Mouse (Mus musculus): ENCODE measurements around the gene Kdm4b. TPM values are rescaled to one million over a fixed set of nuclear protein-coding genes. Genes with fewer than 3 reads are reported as not detected.

Kdm4b gene
- polyA plus RNA-seq, 1 experiment from 2014 or later = 39.1 TPM

DNA sequence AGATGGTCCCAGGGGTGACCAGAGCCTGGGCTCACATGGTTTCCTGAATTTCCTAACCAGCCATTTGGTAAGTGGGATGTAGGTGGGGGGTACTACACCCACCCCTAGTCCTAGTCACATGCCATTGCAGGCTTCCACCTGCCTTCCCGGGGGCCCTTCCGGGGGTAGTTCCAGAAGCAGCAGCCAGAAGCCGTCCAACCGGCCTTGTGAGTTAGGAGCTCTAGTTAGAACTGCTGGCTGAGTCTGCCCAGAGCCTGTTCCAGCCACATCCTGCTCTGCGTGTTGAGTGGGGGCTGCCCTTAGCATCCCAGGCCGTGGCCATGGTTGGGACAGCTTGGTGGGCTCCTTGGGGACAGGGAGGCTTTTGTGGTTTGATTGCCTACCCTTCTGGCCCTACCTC, 17.8 kb upstream of the Kdm4b start:
- Histone ChIP-seq H3K27me3 (ENCODE audit: insufficient read depth, low read length) (no peaks in the 10 kb centered on the region), H3K9me3 (ENCODE audit: low read length) (no peaks in the 10 kb centered on the region), H3K4me3 (ENCODE audit: low read length) (0 out of 2 replicates have a peak overlapping the region, but pooled peaks have one; percentile 2), H3K36me3 (ENCODE audit: insufficient read depth, low read length) (peaks cover 64% of the 10 kb centered on the region), H3K4me2 (replicated peaks; ENCODE audit: low read depth, low read length) (peak overlapping the region; percentile 5; the same call in 1 of the 2 replicates), H3K27ac (ENCODE audit: low read length) (peak overlapping the region; percentile 87), H3K9ac (replicated peaks; ENCODE audit: low read length) (peak overlapping the region; percentile 41), H3K4me1 (ENCODE audit: insufficient read depth, low read length) (peaks cover 46% of the 10 kb centered on the region)
- ATAC-seq (ENCODE audit: low FRiP score, low TSS enrichment) = peak; percentile 36
- WGBS = 44% methylated on average over 6 of the region's 6 CpGs

DNA sequence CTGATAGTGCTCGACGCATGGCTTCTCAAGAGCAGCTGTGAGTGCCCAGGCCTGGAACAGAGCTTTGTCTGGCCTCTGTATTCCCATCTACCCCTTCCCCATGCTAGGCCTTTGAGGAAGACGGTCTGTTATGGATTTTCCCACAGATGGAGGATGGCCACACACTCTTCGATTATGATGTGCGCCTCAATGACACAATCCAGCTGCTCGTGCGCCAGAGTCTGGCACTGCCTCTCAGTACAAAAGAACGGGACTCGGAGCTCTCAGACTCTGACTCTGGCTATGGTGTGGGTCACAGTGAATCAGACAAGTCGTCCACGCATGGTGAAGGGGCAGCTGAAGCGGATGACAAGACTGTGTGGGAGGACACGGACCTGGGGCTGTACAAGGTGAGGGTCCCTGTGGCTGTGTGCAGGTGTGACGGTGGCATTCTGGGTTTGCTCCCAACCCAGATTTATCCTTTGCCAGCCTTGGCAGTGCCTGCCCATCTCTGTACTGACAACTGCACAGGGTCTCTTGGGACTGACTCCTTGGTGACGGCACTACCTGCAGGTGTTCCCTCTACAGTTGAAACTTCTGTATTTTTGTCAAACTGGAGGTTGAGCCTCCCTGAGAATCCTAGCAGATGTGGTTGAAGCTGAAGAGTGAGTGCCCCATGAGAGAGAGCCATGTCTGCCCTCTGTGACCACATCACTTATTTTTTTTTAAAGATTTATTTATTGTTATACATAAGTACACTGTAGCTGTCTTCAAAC, 16.5 kb upstream of the Kdm4b start:
- peaks cover 46% of the 10 kb centered on the region for H3K4me1 ChIP-seq (ENCODE audit: insufficient read depth, low read length)
- no peak overlapping the region for H3K9ac ChIP-seq (replicated peaks; ENCODE audit: low read length)
- no peak for ATAC-seq (ENCODE audit: low FRiP score, low TSS enrichment)
- H3K36me3 ChIP-seq (ENCODE audit: insufficient read depth, low read length) = peaks cover 76% of the 10 kb centered on the region
- H3K27ac ChIP-seq (ENCODE audit: low read length) = peak overlapping the region; percentile 87
- no peaks in the 10 kb centered on the region for H3K27me3 ChIP-seq (ENCODE audit: insufficient read depth, low read length)
- no peak overlapping the region for H3K4me2 ChIP-seq (replicated peaks; ENCODE audit: low read depth, low read length)
- H3K4me3 ChIP-seq (ENCODE audit: low read length) = no peak overlapping the region
- H3K9me3 ChIP-seq (ENCODE audit: low read length) = no peaks in the 10 kb centered on the region
- WGBS = 75% methylated on average over 15 of the region's 15 CpGs

DNA sequence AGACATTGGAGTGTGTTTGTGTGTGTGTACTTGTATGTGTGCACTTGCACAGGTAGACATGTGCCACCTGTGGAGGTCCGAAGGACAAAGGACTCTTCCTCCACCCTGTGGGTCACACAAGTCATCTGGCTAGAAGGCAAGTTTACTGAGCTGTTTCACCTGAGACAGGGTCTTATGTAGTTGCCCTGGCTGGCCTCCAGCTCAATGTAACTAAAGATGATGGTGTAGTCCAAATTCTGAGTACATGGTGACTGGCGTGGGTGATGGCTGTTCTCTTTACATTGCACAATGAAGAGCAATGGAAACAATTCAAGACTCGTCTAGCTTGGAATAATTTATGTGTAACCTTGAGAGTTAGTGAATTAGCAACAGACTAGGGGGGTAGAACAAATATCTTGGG, 1.4 kb upstream of the Kdm4b start:
- no peak for ATAC-seq (ENCODE audit: low FRiP score, low TSS enrichment)
- Histone ChIP-seq H3K27ac (ENCODE audit: low read length) (no peak overlapping the region), H3K36me3 (ENCODE audit: insufficient read depth, low read length) (peaks cover 31% of the 10 kb centered on the region), H3K9ac (replicated peaks; ENCODE audit: low read length) (no peak overlapping the region), H3K4me3 (ENCODE audit: low read length) (no peak overlapping the region), H3K27me3 (ENCODE audit: insufficient read depth, low read length) (no peaks in the 10 kb centered on the region), H3K4me1 (ENCODE audit: insufficient read depth, low read length) (peaks cover 24% of the 10 kb centered on the region), H3K9me3 (ENCODE audit: low read length) (no peaks in the 10 kb centered on the region), H3K4me2 (replicated peaks; ENCODE audit: low read depth, low read length) (no peak overlapping the region)
- 45% methylated on average over 3 of the region's 3 CpGs for WGBS

DNA sequence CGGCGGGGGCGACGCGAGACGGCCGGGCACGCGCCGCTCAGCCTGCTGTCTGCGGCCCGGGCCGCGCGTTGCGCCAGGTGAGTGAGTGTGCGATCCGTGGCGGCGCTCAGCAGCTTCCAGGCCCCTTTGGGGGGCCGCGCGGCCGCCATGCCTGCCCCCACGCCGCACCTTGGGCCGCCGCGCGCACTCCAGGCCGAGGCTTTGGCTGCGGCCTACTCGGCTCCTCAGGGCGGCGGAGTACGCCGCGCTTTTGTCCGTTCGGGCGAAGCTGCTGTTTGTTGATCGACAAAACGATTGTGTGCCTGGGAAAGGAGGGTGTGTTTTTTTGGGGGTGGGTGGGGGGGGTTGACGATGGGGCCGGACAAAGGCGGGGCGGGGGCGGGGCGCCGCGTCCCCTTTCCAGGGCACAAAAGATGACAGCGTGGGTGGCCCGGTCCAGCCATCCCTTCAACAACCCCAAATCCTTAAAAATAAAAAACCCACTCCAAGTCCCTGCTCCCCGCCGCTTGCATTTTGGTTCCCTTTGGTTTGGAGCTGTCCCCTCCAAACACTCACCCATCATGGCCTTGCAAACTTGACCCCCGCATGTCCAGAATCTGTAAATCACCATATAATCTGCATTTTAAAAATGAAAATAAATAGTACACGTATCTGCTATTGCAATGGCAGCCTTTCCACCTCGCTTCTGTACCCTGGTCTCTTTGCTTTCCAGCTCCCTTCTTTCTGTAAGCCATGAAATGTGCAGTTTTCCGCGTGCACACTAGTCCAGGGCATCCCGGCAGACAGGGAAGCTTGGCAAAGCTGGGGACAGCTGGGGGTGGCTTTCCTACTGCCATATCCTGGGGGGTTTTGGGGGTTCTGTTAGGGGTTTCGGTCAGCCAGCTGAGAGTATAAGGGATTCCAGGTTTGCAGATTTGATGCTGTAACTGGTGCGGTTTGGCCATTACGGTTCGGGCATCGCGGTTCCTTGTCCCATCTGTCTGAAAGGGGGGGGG, 588 bp downstream of the Kdm4b start:
- peak overlapping the region; percentile 85 for H3K9ac ChIP-seq (replicated peaks; ENCODE audit: low read length)
- no peaks in the 10 kb centered on the region for H3K27me3 ChIP-seq (ENCODE audit: insufficient read depth, low read length)
- H3K9me3 ChIP-seq (ENCODE audit: low read length) = no peaks in the 10 kb centered on the region
- H3K4me3 ChIP-seq (ENCODE audit: low read length) = peak overlapping the region; percentile 68
- WGBS = 2% methylated on average over 51 of the region's 67 CpGs
- H3K4me1 ChIP-seq (ENCODE audit: insufficient read depth, low read length) = peaks cover 24% of the 10 kb centered on the region
- H3K27ac ChIP-seq (ENCODE audit: low read length) = peak overlapping the region; percentile 87
- peak overlapping the region; percentile 96 for H3K4me2 ChIP-seq (replicated peaks; ENCODE audit: low read depth, low read length)
- H3K36me3 ChIP-seq (ENCODE audit: insufficient read depth, low read length) = peaks cover 13% of the 10 kb centered on the region
- ATAC-seq (ENCODE audit: low FRiP score, low TSS enrichment) = peak; percentile 41

DNA sequence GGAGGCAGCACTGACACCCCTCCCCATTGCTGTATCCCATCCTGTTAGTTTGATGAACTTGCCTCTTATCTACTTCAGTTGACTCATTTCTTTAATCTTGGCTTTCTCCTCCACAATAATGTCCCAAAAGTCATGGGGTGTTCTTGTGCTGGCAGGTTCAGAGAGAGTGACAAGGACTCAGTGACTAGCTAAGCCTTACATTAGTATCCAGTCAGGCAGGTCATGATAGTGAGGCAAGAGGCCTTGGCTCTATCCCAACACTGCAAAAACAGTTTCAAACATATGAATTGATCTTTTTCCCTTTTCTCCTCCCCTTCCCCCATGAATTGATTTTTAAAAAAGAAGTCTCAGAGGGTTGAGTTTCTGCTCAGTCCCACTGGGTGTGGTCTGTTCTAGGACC, 3.4 kb downstream of the Kdm4b start:
- peaks cover 24% of the 10 kb centered on the region for H3K4me1 ChIP-seq (ENCODE audit: insufficient read depth, low read length)
- no peak for ATAC-seq (ENCODE audit: low FRiP score, low TSS enrichment)
- no peak overlapping the region for H3K9ac ChIP-seq (replicated peaks; ENCODE audit: low read length)
- H3K4me3 ChIP-seq (ENCODE audit: low read length) = no peak overlapping the region
- no peaks in the 10 kb centered on the region for H3K27me3 ChIP-seq (ENCODE audit: insufficient read depth, low read length)
- no peak overlapping the region for H3K4me2 ChIP-seq (replicated peaks; ENCODE audit: low read depth, low read length)
- H3K36me3 ChIP-seq (ENCODE audit: insufficient read depth, low read length) = no peaks in the 10 kb centered on the region
- no peaks in the 10 kb centered on the region for H3K9me3 ChIP-seq (ENCODE audit: low read length)
- H3K27ac ChIP-seq (ENCODE audit: low read length) = no peak overlapping the region

DNA sequence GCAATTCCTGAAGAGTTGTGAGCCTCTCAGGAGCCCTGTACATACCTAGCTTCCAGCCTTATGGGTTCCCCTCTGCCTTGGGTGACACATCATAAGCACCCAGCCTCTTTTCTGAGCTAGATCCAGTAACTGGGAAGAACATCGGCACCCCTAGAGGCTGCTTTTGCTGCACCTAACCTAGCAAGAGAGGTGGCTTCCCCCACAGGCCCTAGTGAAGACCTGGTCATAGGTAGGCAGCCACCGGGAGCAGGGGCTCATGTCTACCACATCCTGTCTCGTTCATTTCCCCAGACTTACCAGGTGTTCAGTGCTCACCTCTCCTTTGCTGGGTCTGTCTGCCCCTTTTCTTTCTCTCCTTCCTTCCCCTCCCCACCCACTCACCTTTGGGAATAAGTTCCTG, 4.5 kb downstream of the Kdm4b start:
- Histone ChIP-seq H3K4me1 (ENCODE audit: insufficient read depth, low read length) (peaks cover 19% of the 10 kb centered on the region), H3K9ac (replicated peaks; ENCODE audit: low read length) (no peak overlapping the region), H3K4me2 (replicated peaks; ENCODE audit: low read depth, low read length) (no peak overlapping the region), H3K9me3 (ENCODE audit: low read length) (no peaks in the 10 kb centered on the region), H3K36me3 (ENCODE audit: insufficient read depth, low read length) (no peaks in the 10 kb centered on the region), H3K27me3 (ENCODE audit: insufficient read depth, low read length) (no peaks in the 10 kb centered on the region), H3K4me3 (ENCODE audit: low read length) (no peak overlapping the region), H3K27ac (ENCODE audit: low read length) (no peak overlapping the region)
- ATAC-seq (ENCODE audit: low FRiP score, low TSS enrichment) = no peak
- 62% methylated on average over 3 of the region's 3 CpGs for WGBS

DNA sequence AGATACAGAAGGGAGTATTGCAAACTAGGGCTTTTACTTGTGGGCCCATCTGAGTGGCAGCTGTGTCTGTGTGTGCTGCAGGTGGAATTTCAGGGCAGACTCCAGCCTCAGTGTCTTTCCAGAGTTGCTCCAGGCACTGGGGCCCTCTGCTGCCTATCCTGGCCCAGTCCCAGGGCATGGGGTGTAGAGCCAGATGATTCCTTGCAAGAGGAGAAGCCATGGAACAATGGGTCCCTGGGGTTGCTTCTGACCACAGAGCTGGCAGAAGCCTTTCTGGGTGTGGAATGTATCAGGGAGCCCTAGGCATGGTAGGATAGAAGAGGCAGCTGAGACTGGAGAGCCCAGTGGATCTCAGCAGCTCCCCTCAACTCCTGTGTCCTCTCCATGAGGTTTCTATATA, 5.4 kb downstream of the Kdm4b start:
- Histone ChIP-seq H3K4me3 (ENCODE audit: low read length) (no peak overlapping the region), H3K4me1 (ENCODE audit: insufficient read depth, low read length) (peaks cover 23% of the 10 kb centered on the region), H3K9ac (replicated peaks; ENCODE audit: low read length) (no peak overlapping the region), H3K27ac (ENCODE audit: low read length) (no peak overlapping the region), H3K36me3 (ENCODE audit: insufficient read depth, low read length) (no peaks in the 10 kb centered on the region), H3K27me3 (ENCODE audit: insufficient read depth, low read length) (no peaks in the 10 kb centered on the region), H3K9me3 (ENCODE audit: low read length) (no peaks in the 10 kb centered on the region), H3K4me2 (replicated peaks; ENCODE audit: low read depth, low read length) (no peak overlapping the region)
- ATAC-seq (ENCODE audit: low FRiP score, low TSS enrichment) = no peak

DNA sequence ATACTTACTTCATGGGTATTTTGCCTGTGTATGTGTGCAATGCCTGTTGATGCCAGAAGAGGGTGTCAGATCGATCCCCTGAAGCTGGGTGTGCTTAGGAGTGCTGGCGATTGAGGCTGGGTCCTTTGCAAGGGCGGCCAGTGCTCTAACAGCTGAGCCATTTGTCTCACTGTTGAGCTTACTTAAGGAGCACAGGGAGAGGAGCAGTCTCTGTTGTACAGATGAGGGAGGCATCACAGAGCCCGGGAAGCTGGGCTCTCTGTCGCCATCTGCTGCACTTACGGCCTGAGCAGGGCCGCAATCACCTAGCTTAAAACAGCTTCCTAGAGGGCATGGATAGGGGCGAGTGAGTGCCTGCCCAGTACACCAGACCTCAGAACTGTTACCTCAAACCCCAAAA, 7.1 kb downstream of the Kdm4b start:
- no peaks in the 10 kb centered on the region for H3K9me3 ChIP-seq (ENCODE audit: low read length)
- H3K4me2 ChIP-seq (replicated peaks; ENCODE audit: low read depth, low read length) = no peak overlapping the region
- no peak overlapping the region for H3K9ac ChIP-seq (replicated peaks; ENCODE audit: low read length)
- H3K4me3 ChIP-seq (ENCODE audit: low read length) = no peak overlapping the region
- 36% methylated on average over 8 of the region's 8 CpGs for WGBS
- no peak overlapping the region for H3K27ac ChIP-seq (ENCODE audit: low read length)
- peaks cover 12% of the 10 kb centered on the region for H3K4me1 ChIP-seq (ENCODE audit: insufficient read depth, low read length)
- H3K27me3 ChIP-seq (ENCODE audit: insufficient read depth, low read length) = no peaks in the 10 kb centered on the region
- ATAC-seq (ENCODE audit: low FRiP score, low TSS enrichment) = no peak
- no peaks in the 10 kb centered on the region for H3K36me3 ChIP-seq (ENCODE audit: insufficient read depth, low read length)

DNA sequence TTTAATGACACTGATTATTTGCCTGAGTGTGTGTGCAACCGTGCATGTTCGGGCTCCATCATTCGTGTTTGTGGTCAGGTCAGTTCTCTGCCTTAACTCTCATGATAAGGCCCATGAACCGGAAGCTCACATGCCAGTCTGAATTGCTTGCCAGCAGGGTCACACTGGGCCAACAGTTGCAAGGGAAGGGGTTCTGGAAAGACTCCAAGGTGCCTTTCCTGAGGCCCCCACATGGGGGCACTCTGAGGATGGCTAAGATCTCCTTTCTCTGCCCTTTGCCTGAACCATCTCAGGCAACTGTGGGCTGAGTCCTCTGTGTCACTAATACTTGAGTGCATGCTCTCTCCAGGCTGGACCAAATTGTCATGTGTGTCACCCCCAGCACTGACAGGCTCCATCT, 11.3 kb downstream of the Kdm4b start:
- no peaks in the 10 kb centered on the region for H3K27me3 ChIP-seq (ENCODE audit: insufficient read depth, low read length)
- no peak overlapping the region for H3K27ac ChIP-seq (ENCODE audit: low read length)
- 30% methylated on average over 4 of the region's 4 CpGs for WGBS
- H3K4me1 ChIP-seq (ENCODE audit: insufficient read depth, low read length) = peaks cover 6% of the 10 kb centered on the region; the same call in 1 of the 2 replicates
- no peak overlapping the region for H3K9ac ChIP-seq (replicated peaks; ENCODE audit: low read length)
- no peak overlapping the region for H3K4me3 ChIP-seq (ENCODE audit: low read length)
- ATAC-seq (ENCODE audit: low FRiP score, low TSS enrichment) = no peak
- no peaks in the 10 kb centered on the region for H3K36me3 ChIP-seq (ENCODE audit: insufficient read depth, low read length)
- H3K9me3 ChIP-seq (ENCODE audit: low read length) = no peaks in the 10 kb centered on the region
- H3K4me2 ChIP-seq (replicated peaks; ENCODE audit: low read depth, low read length) = no peak overlapping the region

DNA sequence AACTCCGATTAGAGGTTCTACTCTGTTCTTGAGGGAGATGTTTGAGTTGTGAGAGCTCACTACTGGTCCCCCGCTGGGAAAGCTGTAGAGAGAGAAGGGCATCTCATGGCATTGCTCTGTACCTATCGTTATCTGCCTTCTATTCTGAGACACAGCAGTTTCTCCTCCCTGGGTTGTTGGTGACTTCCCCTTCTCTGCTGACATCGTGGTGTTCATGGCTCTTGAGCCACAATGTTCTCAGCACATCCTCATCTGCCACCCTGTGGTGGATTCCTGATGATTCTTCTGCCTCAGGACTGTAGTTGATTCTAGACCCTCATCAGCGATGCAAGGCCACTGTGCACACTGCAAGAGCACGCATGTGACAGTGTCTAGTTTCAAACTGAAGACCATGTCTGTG, 11.9 kb downstream of the Kdm4b start:
- Histone ChIP-seq H3K9me3 (ENCODE audit: low read length) (no peaks in the 10 kb centered on the region), H3K4me3 (ENCODE audit: low read length) (no peak overlapping the region), H3K4me2 (replicated peaks; ENCODE audit: low read depth, low read length) (no peak overlapping the region), H3K4me1 (ENCODE audit: insufficient read depth, low read length) (peaks cover 6% of the 10 kb centered on the region; the same call in 1 of the 2 replicates), H3K9ac (replicated peaks; ENCODE audit: low read length) (no peak overlapping the region), H3K27ac (ENCODE audit: low read length) (no peak overlapping the region), H3K36me3 (ENCODE audit: insufficient read depth, low read length) (no peaks in the 10 kb centered on the region), H3K27me3 (ENCODE audit: insufficient read depth, low read length) (no peaks in the 10 kb centered on the region)
- ATAC-seq (ENCODE audit: low FRiP score, low TSS enrichment) = no peak
- 92% methylated on average over 6 of the region's 6 CpGs for WGBS

Measured in kidney, embryonic 16.5 days (tissue).